Mouse (Mus musculus) limb, embryonic 10.5 days (tissue): Measurements from ENCODE around the gene Hist1h2br. TPM values are rescaled to one million over a fixed set of nuclear protein-coding genes. Genes with fewer than 3 reads are reported as not detected.
"Not testable (repeated sequence)": the region's sequence is repeated elsewhere in the genome, so short reads cannot be mapped to it uniquely, and the experiment has no call there.

Source experiments
- DNase-seq: peaks from one replicate; pipeline ENCODE4 v3.0.0-alpha.2; 2017; ENCODE audit warnings: low spot score
- H3K27ac ChIP-seq: fragments of 300-500 bp; sonication (generic); 2 replicates; pipeline ENCODE4 v1.5.1; 2016; ENCODE audit warnings: mild to moderate bottlenecking
- H3K27me3 ChIP-seq: fragments of 300-500 bp; sonication (generic); 2 replicates; pipeline ENCODE4 v1.6.1; 2016; ENCODE audit warnings: low read depth, mild to moderate bottlenecking; ENCODE audit not compliant: poor library complexity, severe bottlenecking
- H3K36me3 ChIP-seq: fragments of 300-500 bp; sonication (generic); 2 replicates; pipeline ENCODE4 v1.6.1; 2016; ENCODE audit warnings: mild to moderate bottlenecking, moderate library complexity
- H3K4me1 ChIP-seq: fragments of 300-500 bp; sonication (generic); 2 replicates; pipeline ENCODE4 v1.6.1; 2016
- H3K4me3 ChIP-seq: fragments of 300-500 bp; sonication (generic); 2 replicates; pipeline ENCODE4 v1.5.1; 2016; ENCODE audit warnings: mild to moderate bottlenecking, moderate library complexity
- H3K9me3 ChIP-seq: fragments of 300-500 bp; sonication (generic); replicated peaks from 2 replicates; pipeline ENCODE4 v1.6.1; 2016; ENCODE audit warnings: mild to moderate bottlenecking
- WGBS: fragments of 180-500 bp; shearing (Covaris S2); methylation state at CpG from one replicate; pipeline ENCODE4 v1.1.7; 2016; 5-methylcytosine and 5-hydroxymethylcytosine counted together
- polyA plus RNA-seq: library from polyadenylated mRNA; unstranded; fragments of >200 nt; fragmentation: Nextera tagmentation; extraction: Ambion mirVana; gene quantifications from 2 replicates; pipeline ENCODE4 v1.2.1, GENCODE M21; 2016

Hist1h2br gene
- 19.4 and 23.0 TPM in 2 replicates for polyA plus RNA-seq

DNA sequence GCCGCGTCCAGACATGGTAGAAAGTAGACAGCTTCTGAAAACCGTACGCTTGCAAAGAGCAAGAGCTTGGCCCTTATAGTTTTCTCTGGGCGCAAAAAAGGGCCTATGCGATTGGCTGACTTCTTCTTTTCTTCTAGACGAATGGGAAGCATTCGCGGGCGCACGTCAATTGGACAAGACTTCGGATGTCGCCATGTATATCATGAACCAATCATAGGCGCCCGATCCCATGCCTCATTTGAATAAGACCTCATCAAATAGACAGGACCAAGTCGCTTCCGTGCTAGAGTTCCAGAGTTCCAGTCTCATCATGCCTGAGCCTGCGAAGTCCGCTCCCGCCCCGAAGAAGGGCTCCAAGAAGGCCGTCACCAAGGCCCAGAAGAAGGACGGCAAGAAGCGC lies at the start of gene Hist1h2br, which contains the start of gene Hist1h2ap:
Gene Hist1h2br (plus strand): TSS at position 283 of the 400 bp plus-strand sequence.
Gene Hist1h2ap (minus strand): TSS at position 47 of the 400 bp plus-strand sequence.
- H3K4me3 ChIP-seq, H3K36me3 ChIP-seq, H3K4me1 ChIP-seq, H3K9me3 ChIP-seq, H3K27me3 ChIP-seq, H3K27ac ChIP-seq, DNase-seq: not testable (repeated sequence)
- no CpG with 5 or more reads among the region's 24 CpGs for WGBS

DNA sequence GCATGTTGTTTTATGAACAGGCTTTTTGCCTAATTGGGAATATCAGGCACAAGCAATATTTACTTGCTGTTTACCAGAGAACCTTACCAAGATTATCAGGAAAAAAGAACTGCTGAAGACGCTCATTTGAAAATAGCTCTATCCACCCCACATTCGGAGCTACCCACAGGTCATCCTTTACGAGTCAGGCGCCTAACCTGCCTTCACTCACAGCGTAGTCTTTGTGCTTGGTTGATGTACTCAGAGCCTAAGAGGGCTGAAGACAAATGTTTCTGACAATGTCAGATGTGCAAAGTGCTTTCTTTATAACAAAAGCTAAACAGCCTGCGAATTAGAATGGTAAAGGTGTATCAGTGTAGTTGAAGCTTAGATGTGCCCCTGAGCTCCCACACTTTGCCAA lies 49.2 kb upstream of the Hist1h2br start:
- H3K4me1 ChIP-seq: peaks cover 34% of the 10 kb centered on the region
- no peaks in the 10 kb centered on the region for H3K9me3 ChIP-seq
- no peaks in the 10 kb centered on the region for H3K36me3 ChIP-seq
- H3K27me3 ChIP-seq: no peaks in the 10 kb centered on the region
- peak overlapping the region; percentile 93 for H3K27ac ChIP-seq
- peak; percentile 33 for DNase-seq
- peak overlapping the region; percentile 52 for H3K4me3 ChIP-seq
- WGBS: 21% methylated on average over 6 of the region's 6 CpGs

GRCm38 (mm10) chr13:21786189-21786898 lies 47.2 kb upstream of the Hist1h2br start:
- Histone ChIP-seq H3K9me3 (no peaks in the 10 kb centered on the region), H3K4me1 (peaks cover 36% of the 10 kb centered on the region), H3K27ac (peak overlapping the region; percentile 93), H3K36me3 (no peaks in the 10 kb centered on the region), H3K27me3 (no peaks in the 10 kb centered on the region), H3K4me3 (peak overlapping the region; percentile 49)
- 5% methylated on average over 8 of the region's 8 CpGs for WGBS
- peak; percentile 53 for DNase-seq

DNA sequence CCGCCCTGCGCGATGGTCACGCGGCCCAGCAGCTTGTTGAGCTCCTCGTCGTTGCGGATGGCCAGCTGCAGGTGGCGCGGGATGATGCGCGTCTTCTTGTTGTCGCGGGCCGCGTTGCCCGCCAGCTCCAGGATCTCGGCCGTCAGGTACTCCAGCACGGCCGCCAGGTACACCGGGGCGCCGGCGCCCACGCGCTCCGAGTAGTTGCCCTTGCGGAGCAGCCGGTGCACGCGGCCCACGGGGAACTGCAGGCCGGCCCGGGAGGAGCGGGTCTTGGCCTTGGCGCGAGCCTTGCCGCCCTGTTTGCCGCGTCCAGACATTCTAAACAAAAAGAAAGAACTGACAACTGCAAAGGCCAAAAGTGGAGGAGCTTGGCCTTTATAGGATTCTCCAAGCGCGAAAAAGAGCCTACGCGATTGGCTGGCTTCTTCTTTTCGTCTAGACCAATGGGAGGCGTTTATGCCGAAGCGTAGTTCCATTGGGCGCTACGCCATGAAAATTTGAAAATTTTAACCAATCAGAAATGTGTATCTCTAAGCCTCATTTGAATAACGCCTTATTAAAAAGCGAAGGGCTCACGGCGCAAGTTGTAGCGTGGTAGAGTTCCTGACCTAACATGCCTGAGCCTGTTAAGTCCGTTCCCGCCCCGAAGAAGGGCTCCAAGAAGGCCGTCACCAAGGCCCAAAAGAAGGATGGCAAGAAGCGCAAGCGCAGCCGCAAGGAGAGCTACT lies 46.5 kb upstream of the Hist1h2br start, which contains the start of the genes Hist1h2an and Hist1h2bp:
Gene Hist1h2an (minus strand): TSS at position 320 of the 731 bp plus-strand sequence.
Gene Hist1h2bp (plus strand): TSS at position 563 of the 731 bp plus-strand sequence.
- under 1% methylated on average over 38 of the region's 63 CpGs for WGBS
- peaks cover 36% of the 10 kb centered on the region for H3K4me1 ChIP-seq

GRCm38 (mm10) chr13:21787760-21788593 lies 45.6 kb upstream of the Hist1h2br start:
- H3K4me3 ChIP-seq: peak overlapping the region; percentile 49
- peaks cover 36% of the 10 kb centered on the region for H3K4me1 ChIP-seq
- no peaks in the 10 kb centered on the region for H3K9me3 ChIP-seq
- 17% methylated on average over 16 of the region's 21 CpGs for WGBS
- H3K27ac ChIP-seq: peak overlapping the region; percentile 93
- no peaks in the 10 kb centered on the region for H3K27me3 ChIP-seq
- H3K36me3 ChIP-seq: no peaks in the 10 kb centered on the region
- peak; percentile 34 for DNase-seq

More for the DNA sequence above, 46.5 kb upstream of the Hist1h2br start, which contains the start of the genes Hist1h2an and Hist1h2bp:
- peak within 1 kb of the TSS; percentile 49 for H3K4me3 ChIP-seq
- not testable (repeated sequence) for H3K36me3 ChIP-seq, H3K9me3 ChIP-seq, H3K27me3 ChIP-seq
- DNase-seq: peak; percentile 85
- H3K27ac ChIP-seq: peak within 1 kb of the TSS; percentile 93

DNA sequence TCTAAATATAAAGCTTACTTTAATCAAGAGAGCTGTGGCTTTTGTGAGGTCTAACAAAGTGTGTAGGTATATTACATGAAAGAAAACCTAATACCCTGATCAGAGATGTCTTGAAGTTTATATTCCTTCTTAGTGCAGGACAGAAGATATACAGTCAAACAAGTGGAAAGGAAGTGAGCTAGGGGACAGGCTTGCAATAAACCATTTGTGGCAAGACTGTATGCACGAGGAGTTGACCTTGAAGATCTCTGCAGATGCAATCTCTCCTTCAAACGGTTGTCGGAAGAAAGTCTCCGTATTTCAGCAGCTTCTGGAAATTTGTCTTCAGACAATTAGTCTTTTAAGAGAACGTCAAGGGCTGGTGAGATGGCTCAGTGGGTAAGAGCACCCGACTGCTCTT lies 43.6 kb upstream of the Hist1h2br start:
- Histone ChIP-seq H3K4me3 (no peak overlapping the region), H3K36me3 (no peaks in the 10 kb centered on the region), H3K9me3 (no peaks in the 10 kb centered on the region), H3K4me1 (peaks cover 26% of the 10 kb centered on the region), H3K27ac (peak overlapping the region; percentile 93; the same call in 1 of the 2 replicates), H3K27me3 (no peaks in the 10 kb centered on the region)
- peak; percentile 30 for DNase-seq
- 54% methylated on average over 6 of the region's 6 CpGs for WGBS

GRCm38 (mm10) chr13:21790601-21791283 lies 42.8 kb upstream of the Hist1h2br start:
- H3K4me3 ChIP-seq: peak overlapping the region; percentile 38
- H3K27me3 ChIP-seq: no peaks in the 10 kb centered on the region
- peaks cover 26% of the 10 kb centered on the region for H3K4me1 ChIP-seq
- H3K27ac ChIP-seq: peak overlapping the region; percentile 84
- H3K36me3 ChIP-seq: no peaks in the 10 kb centered on the region
- peak; percentile 46 for DNase-seq
- 9% methylated on average over 18 of the region's 18 CpGs for WGBS
- no peaks in the 10 kb centered on the region for H3K9me3 ChIP-seq

DNA sequence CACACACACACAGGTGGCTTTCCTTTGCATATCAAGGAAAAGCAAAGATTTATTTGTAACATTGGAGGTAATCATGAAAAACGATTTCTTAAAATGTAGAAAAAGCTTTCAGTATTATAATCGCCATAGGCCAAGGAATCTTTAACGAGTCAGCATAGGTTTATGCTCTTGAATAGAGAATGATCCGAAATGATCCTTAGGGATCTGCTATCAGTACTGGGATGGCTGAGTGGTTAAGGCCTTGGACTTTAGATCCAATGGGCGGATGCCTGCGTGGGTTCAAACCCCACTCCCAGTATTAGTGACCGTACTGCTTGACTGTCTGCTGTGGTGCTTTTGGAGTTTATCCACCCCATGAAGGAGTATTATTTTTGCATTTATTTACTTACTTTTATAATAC lies 38.0 kb upstream of the Hist1h2br start:
- Histone ChIP-seq H3K4me1 (peaks cover 6% of the 10 kb centered on the region), H3K27me3 (no peaks in the 10 kb centered on the region), H3K4me3 (no peak overlapping the region), H3K27ac (no peak overlapping the region), H3K9me3 (no peaks in the 10 kb centered on the region), H3K36me3 (no peaks in the 10 kb centered on the region)
- DNase-seq: no peak
- 96% methylated on average over 7 of the region's 7 CpGs for WGBS

- not testable (repeated sequence) for H3K27ac ChIP-seq, H3K9me3 ChIP-seq, H3K4me1 ChIP-seq, H3K36me3 ChIP-seq, H3K27me3 ChIP-seq, H3K4me3 ChIP-seq, DNase-seq
Observed at GRCm38 (mm10) chr13:21797163-21797562, 36.4 kb upstream of the Hist1h2br start.

DNA sequence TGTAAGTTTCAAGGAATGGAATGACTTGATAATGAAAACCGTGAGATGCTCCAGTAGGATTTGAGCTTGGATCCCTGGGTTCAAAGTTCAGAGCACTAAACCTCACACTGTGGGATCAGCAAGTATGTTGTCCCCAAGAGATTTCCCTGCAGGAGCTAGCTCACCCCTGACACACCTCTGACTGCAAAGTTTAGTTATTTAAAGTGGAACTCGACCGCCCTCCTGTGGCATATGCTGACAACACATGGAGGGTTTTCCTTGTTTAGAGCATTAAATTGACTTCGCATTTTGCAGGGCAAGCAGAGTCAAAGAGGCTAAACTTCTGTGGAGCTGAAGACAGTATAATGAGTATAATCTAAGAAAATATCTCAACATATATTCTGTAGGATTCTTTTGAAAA lies 30.5 kb upstream of the Hist1h2br start:
- H3K27ac ChIP-seq, H3K9me3 ChIP-seq, H3K27me3 ChIP-seq, H3K4me1 ChIP-seq, H3K4me3 ChIP-seq, H3K36me3 ChIP-seq, DNase-seq: not testable (repeated sequence)
- no CpG with 5 or more reads among the region's 4 CpGs for WGBS

DNA sequence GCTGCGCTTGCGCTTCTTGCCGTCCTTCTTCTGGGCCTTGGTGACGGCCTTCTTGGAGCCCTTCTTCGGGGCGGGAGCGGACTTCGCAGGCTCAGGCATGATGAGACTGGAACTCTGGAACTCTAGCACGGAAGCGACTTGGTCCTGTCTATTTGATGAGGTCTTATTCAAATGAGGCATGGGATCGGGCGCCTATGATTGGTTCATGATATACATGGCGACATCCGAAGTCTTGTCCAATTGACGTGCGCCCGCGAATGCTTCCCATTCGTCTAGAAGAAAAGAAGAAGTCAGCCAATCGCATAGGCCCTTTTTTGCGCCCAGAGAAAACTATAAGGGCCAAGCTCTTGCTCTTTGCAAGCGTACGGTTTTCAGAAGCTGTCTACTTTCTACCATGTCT lies 23.5 kb upstream of the Hist1h2br start, which contains the start of the genes Hist1h2bq and Hist1h2ao:
Gene Hist1h2bq (minus strand): TSS at position 125 of the 400 bp plus-strand sequence.
Gene Hist1h2ao (plus strand): TSS at position 393 of the 400 bp plus-strand sequence.
- not testable (repeated sequence) for DNase-seq
- WGBS: no CpG with 5 or more reads among the region's 23 CpGs

DNA sequence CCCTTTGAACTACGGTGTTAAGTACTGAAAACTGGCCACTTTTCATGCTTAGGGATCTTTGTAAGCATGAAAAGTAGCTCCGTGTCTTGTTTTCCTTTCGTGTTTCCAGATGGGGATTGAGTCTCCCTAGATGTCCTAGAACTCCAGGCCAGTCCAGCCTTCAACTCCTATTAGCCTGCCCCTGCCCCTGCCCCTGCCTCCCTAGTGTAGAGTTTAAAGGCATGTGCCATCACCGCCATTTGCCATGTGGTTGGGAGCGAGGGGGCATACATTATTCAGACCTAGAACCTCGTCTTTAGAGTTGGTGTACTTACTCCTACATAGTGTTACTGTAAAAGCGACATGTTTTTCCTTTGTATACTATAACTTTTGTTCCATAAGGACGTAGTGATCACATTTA lies 22.5 kb upstream of the Hist1h2br start:
- not testable (repeated sequence) for H3K4me1 ChIP-seq, DNase-seq, H3K27me3 ChIP-seq, H3K36me3 ChIP-seq, H3K4me3 ChIP-seq, H3K27ac ChIP-seq, H3K9me3 ChIP-seq
- WGBS: no CpG with 5 or more reads among the region's 8 CpGs

More for the DNA sequence above, 23.5 kb upstream of the Hist1h2br start, which contains the start of the genes Hist1h2bq and Hist1h2ao:
- H3K27ac ChIP-seq, H3K36me3 ChIP-seq, H3K4me3 ChIP-seq, H3K9me3 ChIP-seq, H3K4me1 ChIP-seq, H3K27me3 ChIP-seq: not testable (repeated sequence)
